Mouse (Mus musculus) heart, adult 2 months (tissue): ENCODE results near the gene Ly9. TPM values are rescaled to one million over a fixed set of nuclear protein-coding genes. Genes with fewer than 3 reads are reported as not detected.
A peak's percentile ranks its signal among the peaks of the same experiment; 100 is the strongest.

Experiments
- DNase-seq, 2 experiments: peaks; one replicate each; pipeline ENCODE4 v3.0.0; 2021
- H3K27ac ChIP-seq: fragments of 200-600 bp; 2 replicates; pipeline ENCODE4 v1.8.1; 2022
- H3K27me3 ChIP-seq: fragments of 200-500 bp; 2 replicates; pipeline ENCODE4 v1.6.1; 2012; ENCODE audit warnings: mild to moderate bottlenecking, low read length, inconsistent platforms, mixed read lengths; ENCODE audit not compliant: control insufficient read depth, insufficient read depth
- H3K36me3 ChIP-seq: fragments of 200-500 bp; 2 replicates; pipeline ENCODE4 v1.6.1; 2012; ENCODE audit warnings: low read length, inconsistent platforms; ENCODE audit not compliant: control insufficient read depth, insufficient read depth
- H3K4me1 ChIP-seq: fragments of 200-500 bp; 2 replicates; pipeline ENCODE4 v1.6.1; 2011; ENCODE audit warnings: low read length; ENCODE audit not compliant: control insufficient read depth, insufficient read depth
- H3K4me3 ChIP-seq: fragments of 200-600 bp; 2 replicates; pipeline ENCODE4 v1.8.1; 2022
- H3K79me2 ChIP-seq: fragments of 200-500 bp; replicated peaks from 2 replicates; pipeline ENCODE4 v1.6.1; 2012; ENCODE audit warnings: mild to moderate bottlenecking, inconsistent platforms, low read length, moderate library complexity, mixed read lengths; ENCODE audit not compliant: control insufficient read depth, insufficient read depth
- H3K9ac ChIP-seq: fragments of 200-500 bp; 2 replicates; pipeline ENCODE4 v1.6.1; 2012; ENCODE audit warnings: low read depth, mild to moderate bottlenecking, control low read depth, inconsistent platforms, low read length, mixed read lengths
- CTCF ChIP-seq: fragments of 200-600 bp; IDR thresholded peaks from 2 replicates; pipeline ENCODE4 v1.8.1; 2022; ENCODE audit warnings: antibody characterized with exemption, mild to moderate bottlenecking, moderate library complexity
- EP300 ChIP-seq: fragments of 200-500 bp; IDR thresholded peaks from 2 replicates; pipeline ENCODE4 v1.6.1; 2011; ENCODE audit warnings: low read depth, low read length, control low read depth; ENCODE audit not compliant: insufficient read depth
- POLR2A ChIP-seq: fragments of 200-500 bp; IDR thresholded peaks from 2 replicates; pipeline ENCODE4 v1.6.1; 2011; ENCODE audit warnings: mild to moderate bottlenecking, low read depth, low read length, control low read depth; ENCODE audit not compliant: insufficient read depth
- WGBS: fragments of 180-500 bp; shearing (Covaris S2); methylation state at CpG from one replicate; pipeline ENCODE4 v1.1.7; 2018; 5-methylcytosine and 5-hydroxymethylcytosine counted together
- intact Hi-C: fragments of 180-260 bp; cut with DNase I; formaldehyde crosslinking; loops from one replicate; pipeline ENCODE4 v1.15.1; 2025
- microRNA-seq, 2 experiments: library from miRNA; unstranded; fragments of <30 nt; microRNA quantifications; one replicate each; pipeline ENCODE4 v1.2.0; 2021
- polyA plus RNA-seq: library from polyadenylated mRNA; depleted of rRNA; stranded (reverse); fragments of >200 nt; gene quantifications from 2 replicates; pipeline ENCODE4 v1.2.3, GENCODE M21; 2012; rRNA removed
- total RNA-seq, 2 experiments: library from RNA; stranded (reverse); gene quantifications; 2 replicates each; pipeline ENCODE4 v1.2.3; 2021

The Ly9 gene
- total and polyA plus RNA-seq, 3 experiments, result 0.36 to 0.74 (median 0.60) TPM

- WGBS, result 68% methylated on average over 11 of the region's 11 CpGs
- Histone ChIP-seq H3K4me1 (peaks cover 4% of the 10 kb centered on the region), H3K4me3 (no peak overlapping the region), H3K27ac (no peak overlapping the region), H3K36me3 (no peaks in the 10 kb centered on the region), H3K27me3 (no peaks in the 10 kb centered on the region), H3K9ac (no peak overlapping the region), H3K79me2 (no peaks in the 10 kb centered on the region)
- DNase-seq, result no peak
- intact Hi-C loops, result no loop called here
- TF ChIP-seq CTCF, result no peak
- TF ChIP-seq EP300, result no peak
- TF ChIP-seq POLR2A, result no peak
These were observed 53.6 kb downstream of the Ly9 start for GRCm38 (mm10) chr1:171553359-171554341.

- no peak overlapping the region for H3K9ac ChIP-seq
- H3K4me1 ChIP-seq, result peaks cover 4% of the 10 kb centered on the region
- H3K27me3 ChIP-seq, result no peaks in the 10 kb centered on the region
- H3K79me2 ChIP-seq, result no peaks in the 10 kb centered on the region
- intact Hi-C loops, result no loop called here
- 86% methylated on average over 2 of the region's 2 CpGs for whole genome bisulfite sequencing
- no peaks in the 10 kb centered on the region for H3K36me3 ChIP-seq
- no peak for DNase-seq
- H3K4me3 ChIP-seq, result no peak overlapping the region
- no peak overlapping the region for H3K27ac ChIP-seq
- TF ChIP-seq POLR2A (no peak), CTCF (no peak), EP300 (no peak)
These were observed 55.0 kb downstream of the Ly9 start for GRCm38 (mm10) chr1:171552230-171552629.

GRCm38 (mm10) chr1:171551326-171551725, 55.9 kb downstream of the Ly9 start:
- no peak overlapping the region for H3K27ac ChIP-seq
- DNase-seq, result peak in 1 of 2 experiments; percentile 10
- no peak overlapping the region for H3K4me3 ChIP-seq
- TF ChIP-seq POLR2A (no peak), EP300 (no peak), CTCF (no peak)
- H3K27me3 ChIP-seq, result no peaks in the 10 kb centered on the region
- H3K36me3 ChIP-seq, result no peaks in the 10 kb centered on the region
- peaks cover 4% of the 10 kb centered on the region for H3K4me1 ChIP-seq
- H3K9ac ChIP-seq, result no peak overlapping the region
- intact Hi-C loops, result no loop called here
- H3K79me2 ChIP-seq, result no peaks in the 10 kb centered on the region
- WGBS, result 44% methylated on average over 7 of the region's 7 CpGs

- Histone ChIP-seq H3K36me3 (no peaks in the 10 kb centered on the region), H3K4me1 (no peaks in the 10 kb centered on the region), H3K27me3 (no peaks in the 10 kb centered on the region), H3K4me3 (no peak overlapping the region), H3K9ac (no peak overlapping the region), H3K27ac (no peak overlapping the region), H3K79me2 (no peaks in the 10 kb centered on the region)
- DNase-seq, result no peak
- intact Hi-C loops, result no loop called here
- TF ChIP-seq POLR2A (no peak), EP300 (no peak), CTCF (no peak)
- 80% methylated on average over 1 of the region's 1 CpGs for WGBS
These were observed 66.5 kb downstream of the Ly9 start for GRCm38 (mm10) chr1:171540694-171541093.

Small RNA genes lying within 50 kb of the gene (microRNA-seq; reads per million reads assigned to microRNA genes)
- 0 reads per million in 2 experiments for gene Mir7683

Other genes with a start within 250 kb of the Ly9 start
- gene Klhdc9, start 246.6 kb downstream of the Ly9 start, total RNA-seq, result under 1 TPM in 1 of 2 experiments, not detected in 1; 0.16 TPM
- gene Klhdc9, start 246.6 kb downstream of the Ly9 start, polyA plus RNA-seq, result 0.20 and 0.25 TPM in 2 replicates
- gene Nectin4, start 237.3 kb downstream of the Ly9 start, total RNA-seq, result under 1 TPM; 0.13 to 0.23 TPM
- gene Nectin4, start 237.3 kb downstream of the Ly9 start, polyA plus RNA-seq, result 0.21 and 0.29 TPM in 2 replicates
- gene Arhgap30, start 218.5 kb downstream of the Ly9 start, total RNA-seq, result 1 to 10 TPM; 2.3 to 2.4 TPM
- 2.6 and 3.2 TPM in 2 replicates for gene Arhgap30, start 218.5 kb downstream of the Ly9 start, polyA plus RNA-seq
- 10 to 100 TPM; 38.4 to 46.6 TPM for gene Usf1, start 196.1 kb downstream of the Ly9 start, total RNA-seq
- 47.8 and 64.2 TPM in 2 replicates for gene Usf1, start 196.1 kb downstream of the Ly9 start, polyA plus RNA-seq
- gene Tstd1, start 188.5 kb downstream of the Ly9 start, total RNA-seq, result 1 to 10 TPM; 1.3 to 1.8 TPM
- gene Tstd1, start 188.5 kb downstream of the Ly9 start, polyA plus RNA-seq, result 2.2 and 3.1 TPM in 2 replicates
- 10 to 100 TPM; 32.9 to 36.1 TPM for gene F11r, start 169.9 kb downstream of the Ly9 start, total RNA-seq
- gene F11r, start 169.9 kb downstream of the Ly9 start, polyA plus RNA-seq, result 47.5 and 58.3 TPM in 2 replicates
- 1 to 10 TPM; 1.6 to 2.2 TPM for gene Alyref2, start 103.9 kb downstream of the Ly9 start, total RNA-seq
- gene Alyref2, start 103.9 kb downstream of the Ly9 start, polyA plus RNA-seq, result 2.5 TPM in 2 replicates
- gene Itln1, start 72.1 kb downstream of the Ly9 start, total RNA-seq, result not detected
- gene Itln1, start 72.1 kb downstream of the Ly9 start, polyA plus RNA-seq, result 0.16 TPM in 1 of 2 replicates, not detected in the other
- under 1 TPM; 0.21 to 0.36 TPM for gene Cd244a, start 48.2 kb downstream of the Ly9 start, total RNA-seq
- gene Cd244a, start 48.2 kb downstream of the Ly9 start, polyA plus RNA-seq, result 0.29 and 0.88 TPM in 2 replicates
- under 1 TPM; 0.16 to 0.21 TPM for gene Slamf7, start 45.6 kb upstream of the Ly9 start, total RNA-seq
- 0.20 and 0.35 TPM in 2 replicates for gene Slamf7, start 45.6 kb upstream of the Ly9 start, polyA plus RNA-seq
- gene Cd48, start 74.6 kb upstream of the Ly9 start, total RNA-seq, result 1 to 10 TPM; 2.3 to 2.7 TPM
- gene Cd48, start 74.6 kb upstream of the Ly9 start, polyA plus RNA-seq, result 3.6 and 4.5 TPM in 2 replicates
- 1 to 10 TPM in 1 of 2 experiments, under 1 TPM in 1; 0.47 to 1.2 TPM for gene Slamf1, start 159.7 kb upstream of the Ly9 start, total RNA-seq
- 0.35 and 0.64 TPM in 2 replicates for gene Slamf1, start 159.7 kb upstream of the Ly9 start, polyA plus RNA-seq
- 1 to 10 TPM; 2.6 to 4.6 TPM for gene Cd84, start 232.3 kb upstream of the Ly9 start, total RNA-seq
- 1.6 and 2.2 TPM in 2 replicates for gene Cd84, start 232.3 kb upstream of the Ly9 start, polyA plus RNA-seq